Mouse (Mus musculus): Measurements from ENCODE around the gene Capn9. TPM values are rescaled to one million over a fixed set of nuclear protein-coding genes. Genes with fewer than 3 reads are reported as not detected.

Gene Capn9
- polyA plus RNA-seq, 1 experiment from 2014 or later: not detected

DNA sequence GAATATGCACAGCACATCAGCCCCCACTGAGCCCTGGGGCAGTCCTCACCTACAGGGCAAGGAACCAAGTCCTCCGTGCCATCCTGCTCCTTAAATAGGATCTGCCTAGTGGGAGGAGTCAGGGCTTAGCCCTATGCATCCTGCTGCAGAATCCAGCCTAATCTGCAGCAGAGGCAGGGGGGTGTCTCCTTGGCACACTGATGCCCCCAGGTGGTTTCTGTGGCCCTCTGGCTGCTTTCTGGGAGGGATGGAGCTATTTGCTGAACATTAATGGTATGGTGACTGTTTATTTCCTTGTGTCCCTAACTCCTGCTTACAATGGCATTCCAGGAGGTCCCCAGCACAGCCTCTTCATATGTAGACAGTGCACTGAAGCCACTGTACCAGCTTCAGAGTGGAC, 27.7 kb upstream of the Capn9 start:
- 79% methylated on average over 1 of the region's 1 CpGs for WGBS

GRCm38 (mm10) chr8:124551011-124551661, 24.8 kb upstream of the Capn9 start:
- H3K9me3 ChIP-seq: no peaks in the 10 kb centered on the region
- H3K27ac ChIP-seq: no peak overlapping the region
- no peak overlapping the region for H3K4me2 ChIP-seq
- H3K9ac ChIP-seq: no peak overlapping the region
- WGBS: 93% methylated on average over 15 of the region's 15 CpGs
- no peak for ATAC-seq (replicated peaks)
- peaks cover 54% of the 10 kb centered on the region for H3K36me3 ChIP-seq (replicated peaks)
- H3K4me3 ChIP-seq: no peak overlapping the region
- no peaks in the 10 kb centered on the region for H3K27me3 ChIP-seq (replicated peaks)
- H3K4me1 ChIP-seq: no peaks in the 10 kb centered on the region

More for the DNA sequence above, 27.7 kb upstream of the Capn9 start:
- no peaks in the 10 kb centered on the region for H3K9me3 ChIP-seq
- H3K4me3 ChIP-seq: no peak overlapping the region
- no peak overlapping the region for H3K4me2 ChIP-seq
- H3K36me3 ChIP-seq (replicated peaks): peaks cover 66% of the 10 kb centered on the region
- no peak overlapping the region for H3K27ac ChIP-seq
- H3K27me3 ChIP-seq (replicated peaks): no peaks in the 10 kb centered on the region
- no peak for ATAC-seq (replicated peaks)
- no peak overlapping the region for H3K9ac ChIP-seq
- no peaks in the 10 kb centered on the region for H3K4me1 ChIP-seq

DNA sequence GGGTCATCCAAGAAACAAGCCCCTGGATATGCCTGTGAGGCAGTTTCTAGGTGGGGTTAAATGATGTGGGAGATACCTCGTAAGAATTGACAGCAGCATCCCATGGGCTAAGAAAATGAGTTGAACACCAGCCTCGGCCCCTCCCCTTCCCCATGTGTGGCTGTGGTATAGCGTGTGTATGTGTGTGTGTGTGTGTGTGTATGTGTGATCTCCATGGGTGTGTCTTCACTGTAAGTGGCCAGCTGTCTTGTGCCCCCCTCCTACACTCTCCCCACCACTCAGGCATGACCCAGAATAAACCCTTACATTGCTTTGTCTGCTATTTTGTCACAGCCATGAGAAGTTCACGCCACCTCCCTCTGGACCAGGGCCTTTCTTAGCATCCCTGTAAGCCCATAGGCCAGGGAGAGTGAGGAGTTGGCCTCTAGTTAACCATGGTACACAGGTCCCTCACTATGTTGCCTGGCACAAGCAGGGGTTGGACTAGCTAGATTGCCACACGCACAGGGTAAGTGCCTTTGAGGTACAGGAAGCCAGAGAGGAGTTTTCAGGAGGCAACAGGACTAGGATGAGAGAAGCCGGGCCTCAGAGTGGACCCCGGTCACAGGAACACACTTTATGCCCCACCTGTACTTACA, 20.7 kb upstream of the Capn9 start:
- ATAC-seq (replicated peaks): no peak
- no peaks in the 10 kb centered on the region for H3K9me3 ChIP-seq
- 89% methylated on average over 7 of the region's 7 CpGs for WGBS
- peak overlapping the region; percentile 15; the same call in 1 of the 2 replicates for H3K27ac ChIP-seq
- H3K27me3 ChIP-seq (replicated peaks): no peaks in the 10 kb centered on the region
- H3K4me3 ChIP-seq: no peak overlapping the region
- no peak overlapping the region for H3K4me2 ChIP-seq
- no peak overlapping the region for H3K9ac ChIP-seq
- H3K36me3 ChIP-seq (replicated peaks): peaks cover 24% of the 10 kb centered on the region
- H3K4me1 ChIP-seq: 0 out of 2 replicates have a peak, but pooled peaks cover 3% of the 10 kb centered on the region

GRCm38 (mm10) chr8:124556164-124556563, 19.7 kb upstream of the Capn9 start:
- no peak overlapping the region for H3K9ac ChIP-seq
- 84% methylated on average over 7 of the region's 7 CpGs for WGBS
- ATAC-seq (replicated peaks): no peak

GRCm38 (mm10) chr8:124556658-124557057, 19.3 kb upstream of the Capn9 start:
- Histone ChIP-seq H3K27me3 (replicated peaks) (no peaks in the 10 kb centered on the region), H3K4me1 (0 out of 2 replicates have a peak, but pooled peaks cover 3% of the 10 kb centered on the region), H3K27ac (0 out of 2 replicates have a peak overlapping the region, but pooled peaks have one; percentile 59), H3K36me3 (replicated peaks) (peaks cover 12% of the 10 kb centered on the region), H3K9ac (no peak overlapping the region), H3K4me2 (no peak overlapping the region), H3K9me3 (no peaks in the 10 kb centered on the region), H3K4me3 (no peak overlapping the region)
- peak; percentile 66 for ATAC-seq (replicated peaks)
- 56% methylated on average over 13 of the region's 13 CpGs for WGBS

More at GRCm38 (mm10) chr8:124556164-124556563, 19.7 kb upstream of the Capn9 start:
- Histone ChIP-seq H3K4me1 (0 out of 2 replicates have a peak, but pooled peaks cover 3% of the 10 kb centered on the region), H3K4me2 (no peak overlapping the region), H3K27me3 (replicated peaks) (no peaks in the 10 kb centered on the region), H3K9me3 (no peaks in the 10 kb centered on the region), H3K4me3 (no peak overlapping the region), H3K27ac (peak overlapping the region; percentile 59; the same call in 1 of the 2 replicates), H3K36me3 (replicated peaks) (peaks cover 16% of the 10 kb centered on the region)

- no peak overlapping the region for H3K27ac ChIP-seq
- WGBS: 66% methylated on average over 5 of the region's 5 CpGs
These were observed 18.4 kb upstream of the Capn9 start for GRCm38 (mm10) chr8:124557476-124557875.

DNA sequence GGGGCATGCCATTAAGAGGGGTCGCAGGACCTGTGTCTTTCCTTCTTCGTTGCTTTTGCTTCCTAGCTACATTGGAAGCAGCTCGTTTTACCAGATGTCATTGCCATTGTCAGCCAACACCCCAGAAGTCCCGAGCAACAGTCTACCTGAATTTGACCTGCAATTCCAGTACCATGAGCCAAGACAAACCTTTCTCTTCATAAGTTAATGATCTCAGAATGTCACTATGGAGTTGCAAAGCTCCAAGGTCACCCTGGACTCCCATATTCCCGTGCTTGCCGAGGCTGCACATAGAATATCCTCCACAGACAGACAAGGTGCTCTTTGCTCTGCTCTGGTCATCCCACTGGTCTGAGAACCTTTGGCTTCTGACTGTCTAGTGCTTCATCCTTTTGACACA, 8.8 kb upstream of the Capn9 start:
- no peak for ATAC-seq (replicated peaks)
- 92% methylated on average over 6 of the region's 6 CpGs for WGBS
- no peaks in the 10 kb centered on the region for H3K27me3 ChIP-seq (replicated peaks)
- H3K9ac ChIP-seq: no peak overlapping the region
- H3K4me3 ChIP-seq: no peak overlapping the region
- H3K36me3 ChIP-seq (replicated peaks): no peaks in the 10 kb centered on the region
- H3K4me1 ChIP-seq: no peaks in the 10 kb centered on the region
- H3K4me2 ChIP-seq: no peak overlapping the region
- H3K27ac ChIP-seq: no peak overlapping the region
- no peaks in the 10 kb centered on the region for H3K9me3 ChIP-seq

More at GRCm38 (mm10) chr8:124557476-124557875, 18.4 kb upstream of the Capn9 start:
- Histone ChIP-seq H3K4me2 (no peak overlapping the region), H3K27me3 (replicated peaks) (no peaks in the 10 kb centered on the region), H3K36me3 (replicated peaks) (peaks cover 4% of the 10 kb centered on the region), H3K9me3 (no peaks in the 10 kb centered on the region), H3K4me3 (no peak overlapping the region), H3K4me1 (0 out of 2 replicates have a peak, but pooled peaks cover 3% of the 10 kb centered on the region), H3K9ac (no peak overlapping the region)
- no peak for ATAC-seq (replicated peaks)

- no peaks in the 10 kb centered on the region for H3K4me1 ChIP-seq
- no peaks in the 10 kb centered on the region for H3K9me3 ChIP-seq
- no peak overlapping the region for H3K9ac ChIP-seq
- no peak overlapping the region for H3K27ac ChIP-seq
- no peaks in the 10 kb centered on the region for H3K36me3 ChIP-seq (replicated peaks)
- H3K4me3 ChIP-seq: no peak overlapping the region
- no peak for ATAC-seq (replicated peaks)
- H3K27me3 ChIP-seq (replicated peaks): no peaks in the 10 kb centered on the region
- H3K4me2 ChIP-seq: no peak overlapping the region
- 83% methylated on average over 3 of the region's 3 CpGs for WGBS
These were observed 8.3 kb upstream of the Capn9 start for GRCm38 (mm10) chr8:124567584-124567983.

DNA sequence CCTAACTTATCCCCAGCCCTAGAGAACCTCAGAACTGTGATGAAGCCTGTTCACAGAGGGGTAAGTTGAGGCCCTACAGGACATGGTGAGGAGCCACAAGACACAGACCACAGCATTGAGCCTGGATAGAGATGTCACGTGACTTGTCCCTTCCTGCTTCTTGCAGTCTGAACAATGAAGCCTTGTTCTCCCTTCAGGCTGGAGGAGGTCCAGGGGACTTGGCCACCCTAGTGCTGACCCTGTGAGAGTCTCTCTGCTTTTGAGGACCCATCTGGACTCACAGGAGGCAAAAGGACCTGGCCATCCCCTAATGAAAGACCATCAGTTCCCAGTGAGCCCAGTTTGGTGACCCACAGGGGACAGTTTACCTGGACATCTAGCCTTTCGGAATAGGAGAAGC, 6.8 kb upstream of the Capn9 start:
- 72% methylated on average over 2 of the region's 2 CpGs for WGBS
- Histone ChIP-seq H3K27me3 (replicated peaks) (no peaks in the 10 kb centered on the region), H3K9me3 (no peaks in the 10 kb centered on the region), H3K27ac (no peak overlapping the region), H3K4me1 (no peaks in the 10 kb centered on the region), H3K4me2 (no peak overlapping the region), H3K9ac (no peak overlapping the region), H3K36me3 (replicated peaks) (no peaks in the 10 kb centered on the region), H3K4me3 (no peak overlapping the region)
- no peak for ATAC-seq (replicated peaks)

- no peaks in the 10 kb centered on the region for H3K36me3 ChIP-seq (replicated peaks)
- 88% methylated on average over 2 of the region's 2 CpGs for WGBS
These were observed 6.3 kb upstream of the Capn9 start, which contains the start of gene Agt for GRCm38 (mm10) chr8:124569593-124569992. TSS of gene Agt (minus strand) at chr8:124569706.

GRCm38 (mm10) chr8:124571732-124572429, 4.0 kb upstream of the Capn9 start:
- WGBS: 74% methylated on average over 8 of the region's 8 CpGs
- no peak overlapping the region for H3K4me2 ChIP-seq
- no peaks in the 10 kb centered on the region for H3K36me3 ChIP-seq (replicated peaks)
- no peaks in the 10 kb centered on the region for H3K27me3 ChIP-seq (replicated peaks)
- ATAC-seq (replicated peaks): no peak
- H3K4me3 ChIP-seq: no peak overlapping the region
- no peak overlapping the region for H3K9ac ChIP-seq
- no peaks in the 10 kb centered on the region for H3K4me1 ChIP-seq
- no peaks in the 10 kb centered on the region for H3K9me3 ChIP-seq
- no peak overlapping the region for H3K27ac ChIP-seq

More at GRCm38 (mm10) chr8:124569593-124569992, 6.3 kb upstream of the Capn9 start, which contains the start of gene Agt:
- H3K27ac ChIP-seq: no peak within 1 kb of the TSS
- no peak within 1 kb of the TSS for H3K4me2 ChIP-seq
- H3K4me3 ChIP-seq: no peak within 1 kb of the TSS
- no peak within 1 kb of the TSS for H3K9ac ChIP-seq
- no peak for ATAC-seq (replicated peaks)
- H3K27me3 ChIP-seq (replicated peaks): no peaks in the 10 kb centered on the region
- no peaks in the 10 kb centered on the region for H3K9me3 ChIP-seq
- no peaks in the 10 kb centered on the region for H3K4me1 ChIP-seq

DNA sequence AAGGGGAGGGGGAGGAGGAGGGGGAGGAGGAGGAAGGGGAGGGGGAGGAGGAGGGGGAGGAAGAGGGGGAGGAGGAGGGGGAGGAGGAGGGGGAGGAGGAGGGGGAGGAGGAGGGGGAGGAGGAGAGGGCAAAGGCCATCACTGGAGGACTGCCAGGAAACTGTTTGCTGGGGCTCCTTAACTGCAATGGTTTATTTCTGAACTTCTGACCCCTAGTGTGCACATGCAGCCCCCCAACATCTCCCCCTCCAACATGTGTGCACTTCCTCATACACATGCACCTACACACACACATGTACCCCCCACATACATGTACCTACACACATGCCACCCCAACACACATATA, 3.5 kb upstream of the Capn9 start:
- Histone ChIP-seq H3K27me3 (replicated peaks) (no peaks in the 10 kb centered on the region), H3K9ac (no peak overlapping the region), H3K4me3 (no peak overlapping the region), H3K27ac (no peak overlapping the region), H3K4me1 (no peaks in the 10 kb centered on the region), H3K4me2 (no peak overlapping the region), H3K9me3 (no peaks in the 10 kb centered on the region), H3K36me3 (replicated peaks) (no peaks in the 10 kb centered on the region)
- no peak for ATAC-seq (replicated peaks)
